Mouse (Mus musculus) G1E (cell line): ENCODE measurements around the gene Nfkb2.
A peak's percentile ranks its signal among the peaks of the same experiment; 100 is the strongest.

Experiments
- CTCF ChIP-seq: IDR thresholded peaks from 2 replicates; pipeline ENCODE4 v1.5.1; 2012; ENCODE audit warnings: low read depth, low read length, inconsistent platforms, mixed read lengths
- GATA1 ChIP-seq: IDR thresholded peaks from 2 replicates; pipeline ENCODE4 v1.6.1; 2012; ENCODE audit warnings: borderline replicate concordance, low read length, inconsistent platforms, mixed read lengths
- GATA2 ChIP-seq: IDR thresholded peaks from 2 replicates; pipeline ENCODE4 v1.6.1; 2012; ENCODE audit warnings: low read depth, low read length, inconsistent platforms, borderline replicate concordance
- POLR2AphosphoS5 ChIP-seq: IDR thresholded peaks from 2 replicates; pipeline ENCODE4 v1.6.1; 2012; ENCODE audit warnings: low read depth, low read length, inconsistent platforms; ENCODE audit not compliant: insufficient replicate concordance
- TAL1 ChIP-seq: conservative IDR thresholded peaks from 2 replicates; pipeline ENCODE4 v1.6.1; 2012; ENCODE audit warnings: low read depth, low read length, inconsistent platforms, mixed read lengths

- TF ChIP-seq CTCF (peak; percentile 84), GATA1 (no peak), GATA2 (no peak), TAL1 (no peak), POLR2AphosphoS5 (no peak)
Measured at GRCm38 (mm10) chr19:46308706-46309435, 4.8 kb downstream of the Nfkb2 start.
